Mouse (Mus musculus) MEL (cell line): ENCODE data around the gene Gm16434. TPM values are rescaled to one million over a fixed set of nuclear protein-coding genes. Genes with fewer than 3 reads are reported as not detected.
"Not testable (repeated sequence)": the region's sequence is repeated elsewhere in the genome, so short reads cannot be mapped to it uniquely, and the experiment has no call there.

Experiments used
- DNase-seq: peaks from one replicate; pipeline ENCODE4 v3.0.0; 2011; ENCODE audit warnings: low read depth, low spot score
- H3K27ac ChIP-seq: 2 replicates; pipeline ENCODE4 v1.5.1; 2012; ENCODE audit warnings: low read depth, mild to moderate bottlenecking, control low read depth, low read length, moderate library complexity; ENCODE audit not compliant: control insufficient read depth
- H3K27me3 ChIP-seq, 2 experiments: fragments of 150-350 bp in 1 of 2; sonication (generic) in 1 of 2; 2 replicates each; pipeline ENCODE4 v1.6.1; 2012; ENCODE audit warnings: low read length in 2 of 2, mild to moderate bottlenecking in 2 of 2, improper control_type of control experiment in 1 of 2, moderate library complexity in 1 of 2; ENCODE audit not compliant: insufficient read depth in 2 of 2, control insufficient read depth in 1 of 2
- H3K36me3 ChIP-seq, 2 experiments: 2 replicates each; pipeline ENCODE4 v1.6.1; 2012 to 2014; ENCODE audit warnings: low read length in 2 of 2, improper control_type of control experiment in 1 of 2, inconsistent platforms in 1 of 2, mild to moderate bottlenecking in 1 of 2; ENCODE audit not compliant: insufficient read depth in 2 of 2, control insufficient read depth in 1 of 2
- H3K4me1 ChIP-seq, 2 experiments: fragments of 150-350 bp in 1 of 2; sonication (generic) in 1 of 2; 2 replicates each; pipeline ENCODE4 v1.6.1; 2012; ENCODE audit warnings: low read length in 2 of 2, improper control_type of control experiment in 1 of 2, mild to moderate bottlenecking in 1 of 2; ENCODE audit not compliant: insufficient read depth in 2 of 2, control insufficient read depth in 1 of 2
- H3K4me3 ChIP-seq, 2 experiments: fragments of 150-350 bp in 1 of 2; sonication (generic) in 1 of 2; 2 replicates each; pipeline ENCODE4 v1.5.1; 2012; ENCODE audit warnings: low read depth in 2 of 2, low read length in 2 of 2, mild to moderate bottlenecking in 2 of 2, moderate library complexity in 2 of 2, control low read depth in 1 of 2, improper control_type of control experiment in 1 of 2; ENCODE audit not compliant: control insufficient read depth in 1 of 2, insufficient read depth in 1 of 2
- H3K79me2 ChIP-seq: 2 replicates; pipeline ENCODE4 v1.6.1; 2012; ENCODE audit warnings: mild to moderate bottlenecking, low read length, moderate library complexity; ENCODE audit not compliant: control insufficient read depth, poor library complexity, insufficient read depth
- H3K9ac ChIP-seq: 2 replicates; pipeline ENCODE4 v1.6.1; 2012; ENCODE audit warnings: low read depth, mild to moderate bottlenecking, control low read depth, low read length, moderate library complexity; ENCODE audit not compliant: control insufficient read depth, poor library complexity, severe bottlenecking
- H3K9me3 ChIP-seq: fragments of 150-350 bp; sonication (generic); replicated peaks from 2 replicates; pipeline ENCODE4 v1.6.1; 2012; ENCODE audit warnings: mild to moderate bottlenecking, low read length, improper control_type of control experiment, moderate library complexity; ENCODE audit not compliant: insufficient read depth
- polyA plus RNA-seq, 2 experiments: library from polyadenylated mRNA; stranded (reverse) in 1 of 2; unstranded in 1 of 2; fragments of >175 nt in 1 of 2; fragments of >200 nt in 1 of 2; gene quantifications; 2 replicates each; pipeline versions ENCODE4 v1.2.1 to v1.2.4; 2012; ENCODE audit warnings: low replicate concordance in 2 of 2, low read depth in 1 of 2; ENCODE audit not compliant: insufficient read length in 2 of 2, insufficient read depth in 1 of 2, missing spikeins in 1 of 2
- total RNA-seq: library from RNA; depleted of rRNA; stranded (reverse); fragments of 300-350 nt; gene quantifications from 2 replicates; pipeline ENCODE4 v1.2.3, GENCODE M21; 2012; rRNA removed

Gene Gm16434
- not detected in 2 replicates for total RNA-seq
- not detected for polyA plus RNA-seq

DNA sequence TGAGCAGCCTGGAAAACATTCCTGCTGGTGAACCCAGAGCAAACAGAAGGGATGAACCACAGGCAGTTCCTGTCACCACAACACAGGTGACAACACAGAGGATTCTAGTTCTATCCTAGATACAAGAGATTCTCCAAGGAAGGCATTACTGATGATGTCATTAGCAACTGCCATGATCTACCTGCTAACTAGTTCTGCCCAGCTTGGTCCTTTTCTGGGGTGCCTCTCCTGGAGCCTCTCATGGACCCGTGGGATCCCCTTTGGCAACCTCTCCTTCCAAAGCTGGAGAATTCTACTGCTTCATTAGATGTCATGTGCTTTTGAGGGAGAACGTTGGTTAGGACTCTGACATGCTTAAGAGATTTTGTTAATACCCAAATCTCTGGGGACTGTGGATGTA, at the start of gene Gm16434:
TSS of gene Gm16434 (minus strand) at position 101 of the 400 bp plus-strand sequence.
- H3K27ac ChIP-seq, DNase-seq, H3K36me3 ChIP-seq, H3K27me3 ChIP-seq, H3K9me3 ChIP-seq, H3K9ac ChIP-seq, H3K4me1 ChIP-seq, H3K79me2 ChIP-seq, H3K4me3 ChIP-seq: not testable (repeated sequence)

DNA sequence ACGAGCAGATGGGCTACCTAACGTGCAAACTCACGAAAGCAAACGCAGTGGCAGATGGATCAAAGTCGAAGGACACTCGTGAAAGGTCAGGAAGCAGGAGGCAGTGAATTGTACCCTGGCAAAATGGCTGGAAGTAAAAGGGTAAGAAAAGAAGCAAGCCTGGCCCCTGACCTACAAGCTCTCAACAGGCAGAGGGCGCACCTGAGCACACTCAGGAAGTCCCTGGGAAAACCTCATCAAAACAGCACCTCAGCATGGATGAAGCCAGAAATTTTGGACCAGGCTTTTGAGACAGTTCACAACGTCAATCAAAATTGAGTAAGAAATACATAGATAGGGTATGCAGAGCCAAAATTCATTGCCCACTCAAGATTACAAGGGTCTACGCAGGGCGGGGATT, 49.2 kb upstream of the Gm16434 start:
- not testable (repeated sequence) for H3K4me1 ChIP-seq, H3K36me3 ChIP-seq, H3K27me3 ChIP-seq, H3K9me3 ChIP-seq, H3K79me2 ChIP-seq, DNase-seq, H3K27ac ChIP-seq, H3K9ac ChIP-seq, H3K4me3 ChIP-seq

DNA sequence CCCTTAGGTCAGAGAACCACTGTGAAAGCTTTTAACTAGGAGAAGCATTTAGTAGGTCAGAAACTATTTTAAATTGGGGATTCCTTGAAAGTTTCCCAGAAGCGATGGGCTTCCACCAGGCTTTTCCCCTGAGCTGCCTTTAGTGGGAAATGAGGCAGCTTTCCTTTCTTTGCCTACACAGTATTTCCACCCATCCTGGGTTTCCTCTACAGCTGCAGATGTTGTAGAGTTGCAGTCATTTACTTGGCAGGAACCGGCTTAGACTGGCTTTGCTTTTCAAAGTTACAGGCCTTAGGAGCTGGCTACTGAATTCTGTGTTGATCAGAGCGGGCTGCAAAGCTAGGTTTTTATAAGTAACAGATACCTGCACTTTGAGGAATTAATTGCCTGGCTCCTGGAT, 5.7 kb upstream of the Gm16434 start:
- H3K9ac ChIP-seq, DNase-seq, H3K27ac ChIP-seq, H3K79me2 ChIP-seq, H3K27me3 ChIP-seq, H3K4me1 ChIP-seq, H3K36me3 ChIP-seq, H3K4me3 ChIP-seq, H3K9me3 ChIP-seq: not testable (repeated sequence)

DNA sequence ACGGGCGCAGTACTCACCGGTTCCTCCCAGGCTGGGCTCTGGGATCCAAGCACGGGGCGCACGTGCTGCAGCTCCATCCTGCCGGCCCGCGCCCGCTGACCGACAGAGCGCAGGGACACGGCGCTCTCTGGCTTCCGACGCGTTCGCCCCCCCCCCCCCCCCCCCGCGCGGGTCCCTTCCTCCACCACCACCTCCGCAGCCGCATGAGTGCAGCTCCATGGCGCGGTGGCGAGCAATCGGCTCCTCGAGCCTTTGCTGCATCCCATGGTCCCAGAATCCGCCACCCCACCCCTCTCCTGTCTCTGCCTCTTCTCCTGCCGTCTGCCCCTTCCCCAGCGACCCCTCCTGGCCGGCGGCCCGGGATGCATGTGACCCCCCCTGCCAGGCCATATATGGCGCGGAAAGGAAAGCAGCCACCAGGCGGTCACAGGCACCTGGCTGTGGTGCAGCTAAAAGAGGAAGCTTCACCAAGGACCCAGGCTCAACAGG, 19.8 kb downstream of the Gm16434 start, which contains the start of gene Gm3512:
TSS of gene Gm3512 (minus strand) at position 51 of the 489 bp plus-strand sequence.
- not testable (repeated sequence) for DNase-seq, H3K27me3 ChIP-seq, H3K27ac ChIP-seq

More for the DNA sequence above, 19.8 kb downstream of the Gm16434 start, which contains the start of gene Gm3512:
- not testable (repeated sequence) for H3K9ac ChIP-seq, H3K79me2 ChIP-seq, H3K36me3 ChIP-seq, H3K4me1 ChIP-seq, H3K4me3 ChIP-seq, H3K9me3 ChIP-seq

Other genes starting within 250 kb of the Gm16434 start
- gene Gm6356, start 220.7 kb downstream of the Gm16434 start, total RNA-seq: not detected in 2 replicates
- not detected for gene Gm6356, start 220.7 kb downstream of the Gm16434 start, polyA plus RNA-seq
- not detected in 2 replicates for gene Gm10406, start 167.1 kb downstream of the Gm16434 start, total RNA-seq
- gene Gm10406, start 167.1 kb downstream of the Gm16434 start, polyA plus RNA-seq: not detected
- not detected in 2 replicates for gene Gm3685, start 149.6 kb downstream of the Gm16434 start, total RNA-seq
- gene Gm3685, start 149.6 kb downstream of the Gm16434 start, polyA plus RNA-seq: not detected
- gene Gm3696, start 93.9 kb downstream of the Gm16434 start, total RNA-seq: not detected in 2 replicates
- not detected for gene Gm3696, start 93.9 kb downstream of the Gm16434 start, polyA plus RNA-seq
- gene Gm6676, start 69.1 kb downstream of the Gm16434 start, total RNA-seq: not detected in 2 replicates
- gene Gm6676, start 69.1 kb downstream of the Gm16434 start, polyA plus RNA-seq: not detected
- not detected in 2 replicates for gene Gm3512, start 20.0 kb downstream of the Gm16434 start, total RNA-seq
- not detected for gene Gm3512, start 20.0 kb downstream of the Gm16434 start, polyA plus RNA-seq
- gene Gm3727, start 70.2 kb upstream of the Gm16434 start, total RNA-seq: not detected in 2 replicates
- not detected for gene Gm3727, start 70.2 kb upstream of the Gm16434 start, polyA plus RNA-seq
- not detected in 2 replicates for gene Gm3739, start 120.5 kb upstream of the Gm16434 start, total RNA-seq
- gene Gm3739, start 120.5 kb upstream of the Gm16434 start, polyA plus RNA-seq: not detected
- not detected in 2 replicates for gene Gm5797, start 137.9 kb upstream of the Gm16434 start, total RNA-seq
- not detected for gene Gm5797, start 137.9 kb upstream of the Gm16434 start, polyA plus RNA-seq
- gene Gm8374, start 170.6 kb upstream of the Gm16434 start, total RNA-seq: not detected in 2 replicates
- not detected for gene Gm8374, start 170.6 kb upstream of the Gm16434 start, polyA plus RNA-seq